Comparison of ENCODE assay signal across 31 mouse cellular contexts in genomic region chr7:139755004-139755403, GRCm38 (mm10).
"Had no signal": no experiment of that assay in that cellular context is flagged by ENCODE, and none has a peak within 500 bp of the region (broad histone marks: within the 10 kb centered on the region; RNA-seq: fewer than 3 reads in every experiment).

No protein-coding gene starts in this region.

- H3K4me3 ChIP-seq: left cerebral cortex, adult 2 months; limb, embryonic 10.5 days; limb, embryonic 12.5 days; limb, embryonic 13.5 days; limb, embryonic 15.5 days; liver, embryonic 12.5 days; liver, embryonic 13.5 days; liver, embryonic 15.5 days; lung, embryonic 15.5 days; megakaryocyte, embryonic 14.5 days; midbrain, embryonic 10.5 days; midbrain, embryonic 12.5 days; midbrain, embryonic 15.5 days; myocyte had no signal

- H3K36me3 ChIP-seq: limb, embryonic 10.5 days; limb, embryonic 12.5 days; limb, embryonic 13.5 days; limb, embryonic 15.5 days; liver, embryonic 12.5 days; liver, embryonic 13.5 days; liver, embryonic 15.5 days; lung, embryonic 15.5 days; midbrain, embryonic 10.5 days; midbrain, embryonic 12.5 days; midbrain, embryonic 15.5 days had no signal

- H3K4me1 ChIP-seq: limb, embryonic 10.5 days; limb, embryonic 12.5 days; limb, embryonic 13.5 days; limb, embryonic 15.5 days; liver, embryonic 12.5 days; liver, embryonic 13.5 days; liver, embryonic 15.5 days; lung, embryonic 15.5 days; megakaryocyte, embryonic 14.5 days; midbrain, embryonic 10.5 days; midbrain, embryonic 12.5 days; midbrain, embryonic 15.5 days had no signal

- H3K4me2 ChIP-seq: limb, embryonic 12.5 days; limb, embryonic 13.5 days; limb, embryonic 15.5 days; liver, embryonic 11.5 days; liver, embryonic 12.5 days; liver, embryonic 13.5 days; liver, embryonic 15.5 days; lung, embryonic 14.5 days; lung, embryonic 15.5 days; midbrain, embryonic 11.5 days; midbrain, embryonic 12.5 days; midbrain, embryonic 15.5 days had no signal

- H3K9me3 ChIP-seq: limb, embryonic 10.5 days; limb, embryonic 12.5 days; limb, embryonic 13.5 days; limb, embryonic 15.5 days; liver, embryonic 12.5 days; liver, embryonic 13.5 days; liver, embryonic 15.5 days; lung, embryonic 15.5 days; megakaryocyte, embryonic 14.5 days; midbrain, embryonic 10.5 days; midbrain, embryonic 12.5 days; midbrain, embryonic 15.5 days had no signal

- H3K27ac ChIP-seq: left cerebral cortex, adult 2 months; limb, embryonic 10.5 days; limb, embryonic 12.5 days; limb, embryonic 13.5 days; limb, embryonic 15.5 days; liver, embryonic 12.5 days; liver, embryonic 13.5 days; liver, embryonic 14.5 days; liver, embryonic 15.5 days; lung, embryonic 15.5 days; macrophage; midbrain, embryonic 10.5 days; midbrain, embryonic 12.5 days; midbrain, embryonic 15.5 days had no signal

- H3K27me3 ChIP-seq: limb, embryonic 12.5 days; limb, embryonic 13.5 days; liver, embryonic 12.5 days; liver, embryonic 13.5 days; liver, embryonic 15.5 days; lung, embryonic 15.5 days; midbrain, embryonic 12.5 days; midbrain, embryonic 15.5 days had no signal

- DNase-seq: left cerebral cortex, postnatal 4 days; liver; liver, embryonic 13.5 days; liver, postnatal 0 days; lung, adult 18-20 months; lung, adult 2 months; lung, embryonic 14.5 days; lung, postnatal 10 days; lung, postnatal 14 days; lung, postnatal 36 days; lung, postnatal 4 days; midbrain, embryonic 14.5 days had no signal

- ATAC-seq: liver, embryonic 12.5 days; liver, postnatal 0 days; lung, postnatal 0 days; midbrain, embryonic 15.5 days; midbrain, embryonic 16.5 days had no signal

- H3K9ac ChIP-seq: limb, embryonic 12.5 days; limb, embryonic 13.5 days; limb, embryonic 15.5 days; liver, embryonic 12.5 days; liver, embryonic 13.5 days; liver, embryonic 14.5 days; liver, embryonic 15.5 days; liver, postnatal 0 days; lung, embryonic 14.5 days; lung, embryonic 15.5 days; midbrain, embryonic 12.5 days; midbrain, embryonic 15.5 days had no signal
